Mouse (Mus musculus) lung, postnatal 0 days (tissue): ENCODE data around the gene Myadm.

ENCODE experiments used
- CTCF ChIP-seq: IDR thresholded peaks from 2 replicates; pipeline ENCODE4 v1.5.1; 2016; ENCODE audit warnings: antibody characterized with exemption, mild to moderate bottlenecking
- EP300 ChIP-seq: IDR thresholded peaks from 2 replicates; pipeline ENCODE4 v1.6.1; 2016; ENCODE audit warnings: antibody characterized with exemption, mild to moderate bottlenecking, control low read depth

- TF ChIP-seq EP300 (no peak), CTCF (no peak)
Measured at GRCm38 (mm10) chr7:3295321-3296110, 6.6 kb downstream of the Myadm start.
